Mouse (Mus musculus): ENCODE results near the gene Ntn1.

Gene Ntn1

GRCm38 (mm10) chr11:68214496-68215205 is 186.0 kb downstream of the Ntn1 start:
- no peak for DNase-seq (ENCODE audit: low spot score)

GRCm38 (mm10) chr11:68213896-68214295 is 186.7 kb downstream of the Ntn1 start:
- no peak for DNase-seq (ENCODE audit: low spot score)

- no peak for DNase-seq (ENCODE audit: low spot score)
Measured at GRCm38 (mm10) chr11:68211924-68212578, 188.6 kb downstream of the Ntn1 start.

GRCm38 (mm10) chr11:68210714-68211113 is 189.9 kb downstream of the Ntn1 start:
- no peak for DNase-seq (ENCODE audit: low spot score)

GRCm38 (mm10) chr11:68209506-68209905 is 191.1 kb downstream of the Ntn1 start:
- no peak for DNase-seq (ENCODE audit: low spot score)

GRCm38 (mm10) chr11:68208582-68208981 is 192.0 kb downstream of the Ntn1 start:
- no peak for DNase-seq (ENCODE audit: low spot score)

- DNase-seq (ENCODE audit: low spot score), result no peak
Measured at GRCm38 (mm10) chr11:68208023-68208422, 192.6 kb downstream of the Ntn1 start.

GRCm38 (mm10) chr11:68205572-68206229 is 194.9 kb downstream of the Ntn1 start:
- no peak for DNase-seq (ENCODE audit: low spot score)

GRCm38 (mm10) chr11:68204407-68204806 is 196.2 kb downstream of the Ntn1 start:
- DNase-seq (ENCODE audit: low spot score), result no peak

- DNase-seq (ENCODE audit: low spot score), result no peak
Measured at GRCm38 (mm10) chr11:68203658-68204315, 196.8 kb downstream of the Ntn1 start.

GRCm38 (mm10) chr11:68202561-68202960 is 198.1 kb downstream of the Ntn1 start:
- DNase-seq (ENCODE audit: low spot score), result no peak

- DNase-seq (ENCODE audit: low spot score), result no peak
Measured at GRCm38 (mm10) chr11:68201811-68202459, 198.7 kb downstream of the Ntn1 start.

- no peak for DNase-seq (ENCODE audit: low spot score)
Measured at GRCm38 (mm10) chr11:68201063-68201462, 199.6 kb downstream of the Ntn1 start.

- DNase-seq (ENCODE audit: low spot score), result no peak
Measured at GRCm38 (mm10) chr11:68200500-68200899, 200.1 kb downstream of the Ntn1 start.

- no peak for DNase-seq (ENCODE audit: low spot score)
Measured at GRCm38 (mm10) chr11:68199801-68200423, 200.7 kb downstream of the Ntn1 start.

GRCm38 (mm10) chr11:68199103-68199502 is 201.5 kb downstream of the Ntn1 start:
- DNase-seq (ENCODE audit: low spot score), result no peak

- no peak for DNase-seq (ENCODE audit: low spot score)
Measured at GRCm38 (mm10) chr11:68198696-68199095, 201.9 kb downstream of the Ntn1 start.

GRCm38 (mm10) chr11:68197471-68197870 is 203.2 kb downstream of the Ntn1 start:
- no peak for DNase-seq (ENCODE audit: low spot score)

- no peak for DNase-seq (ENCODE audit: low spot score)
Measured at GRCm38 (mm10) chr11:68196566-68196965, 204.1 kb downstream of the Ntn1 start.

GRCm38 (mm10) chr11:68195693-68196176 is 204.9 kb downstream of the Ntn1 start:
- DNase-seq (ENCODE audit: low spot score), result no peak

GRCm38 (mm10) chr11:68195168-68195567 is 205.5 kb downstream of the Ntn1 start:
- DNase-seq (ENCODE audit: low spot score), result no peak
